Mouse (Mus musculus): ENCODE results near the gene Dpy19l2. TPM values are rescaled to one million over a fixed set of nuclear protein-coding genes. Genes with fewer than 3 reads are reported as not detected.

The Dpy19l2 gene
- polyA plus RNA-seq, 1 experiment from 2014 or later, result 0.34 TPM

- 91% methylated on average over 4 of the region's 4 CpGs for WGBS
- Histone ChIP-seq H3K27me3 (no peaks in the 10 kb centered on the region), H3K36me3 (no peaks in the 10 kb centered on the region), H3K9me3 (no peaks in the 10 kb centered on the region), H3K4me1 (replicated peaks) (peaks cover 1% of the 10 kb centered on the region; the same call in 1 of the 2 replicates), H3K4me3 (no peak overlapping the region), H3K4me2 (no peak overlapping the region), H3K9ac (no peak overlapping the region), H3K27ac (replicated peaks) (no peak overlapping the region)
- no peak for ATAC-seq (ENCODE audit: low FRiP score, low read depth)
Observed at GRCm38 (mm10) chr9:24511371-24512120, 184.5 kb downstream of the Dpy19l2 start.

- Histone ChIP-seq H3K4me3 (no peak overlapping the region), H3K9me3 (no peaks in the 10 kb centered on the region), H3K27ac (replicated peaks) (no peak overlapping the region), H3K27me3 (no peaks in the 10 kb centered on the region), H3K4me2 (no peak overlapping the region), H3K9ac (no peak overlapping the region), H3K4me1 (replicated peaks) (0 out of 2 replicates have a peak, but pooled peaks cover 1% of the 10 kb centered on the region), H3K36me3 (no peaks in the 10 kb centered on the region)
- 88% methylated on average over 4 of the region's 4 CpGs for WGBS
- no peak for ATAC-seq (ENCODE audit: low FRiP score, low read depth)
Observed at GRCm38 (mm10) chr9:24508880-24509279, 187.2 kb downstream of the Dpy19l2 start.

Other genes starting within 250 kb of the Dpy19l2 start
- 15.3 and 18.1 TPM in 2 replicates for gene Dpy19l1, start 193.2 kb downstream of the Dpy19l2 start, polyA plus RNA-seq (2015; fragmentation: Nextera tagmentation; extraction: Ambion mirVana)
- gene Cypt4, start 71.1 kb downstream of the Dpy19l2 start, polyA plus RNA-seq (2015; fragmentation: Nextera tagmentation; extraction: Ambion mirVana), result not detected in 2 replicates
- 0.61 and 1.0 TPM in 2 replicates for gene Tbx20, start 78.0 kb upstream of the Dpy19l2 start, polyA plus RNA-seq (2015; fragmentation: Nextera tagmentation; extraction: Ambion mirVana)